Mouse (Mus musculus) liver, embryonic 15.5 days (tissue): Measurements from ENCODE around the gene Robo4. TPM values are rescaled to one million over a fixed set of nuclear protein-coding genes. Genes with fewer than 3 reads are reported as not detected.
A peak's percentile ranks its signal among the peaks of the same experiment; 100 is the strongest.

ENCODE experiments used
- ATAC-seq: fragments of 200-750 bp; cut with Nextera tagmentation; 2 replicates; pipeline ENCODE4 v1.8.0; 2017; ENCODE audit warnings: moderate number of reproducible peaks, mild to moderate bottlenecking, moderate library complexity; ENCODE audit not compliant: insufficient read depth
- H3K27ac ChIP-seq: fragments of 300-500 bp; sonication (generic); replicated peaks from 2 replicates; pipeline ENCODE4 v1.5.1; 2015; ENCODE audit warnings: mild to moderate bottlenecking, inconsistent platforms
- H3K27me3 ChIP-seq: fragments of 300-500 bp; sonication (generic); 2 replicates; pipeline ENCODE4 v1.6.1; 2015; ENCODE audit warnings: mild to moderate bottlenecking, inconsistent platforms
- H3K36me3 ChIP-seq: fragments of 300-500 bp; sonication (generic); replicated peaks from 2 replicates; pipeline ENCODE4 v1.6.1; 2015; ENCODE audit warnings: moderate library complexity, mild to moderate bottlenecking, inconsistent platforms
- H3K4me1 ChIP-seq: fragments of 300-500 bp; sonication (generic); replicated peaks from 2 replicates; pipeline ENCODE4 v1.6.1; 2015; ENCODE audit warnings: inconsistent platforms
- H3K4me2 ChIP-seq: fragments of 300-500 bp; sonication (generic); 2 replicates; pipeline ENCODE4 v1.6.1; 2015; ENCODE audit warnings: moderate library complexity, mild to moderate bottlenecking, inconsistent platforms
- H3K4me3 ChIP-seq: fragments of 300-500 bp; sonication (generic); replicated peaks from 2 replicates; pipeline ENCODE4 v1.5.1; 2015; ENCODE audit warnings: mild to moderate bottlenecking, inconsistent platforms
- H3K9ac ChIP-seq: fragments of 300-500 bp; sonication (generic); 2 replicates; pipeline ENCODE4 v1.6.1; 2015; ENCODE audit warnings: moderate library complexity, mild to moderate bottlenecking, inconsistent platforms
- H3K9me3 ChIP-seq: fragments of 300-500 bp; sonication (generic); replicated peaks from 2 replicates; pipeline ENCODE4 v1.6.1; 2016; ENCODE audit warnings: inconsistent platforms
- WGBS: fragments of 180-500 bp; shearing (Covaris S2); methylation state at CpG from one replicate; pipeline ENCODE4 v1.1.7; 2015; ENCODE audit warnings: mixed read lengths; ENCODE audit not compliant: insufficient replicate concordance; 5-methylcytosine and 5-hydroxymethylcytosine counted together
- polyA plus RNA-seq: library from polyadenylated mRNA; unstranded; fragments of >200 nt; fragmentation: Nextera tagmentation; extraction: Ambion mirVana; gene quantifications from 2 replicates; pipeline ENCODE4 v1.2.1, GENCODE M21; 2015

Robo4 gene
- 2.2 and 3.1 TPM in 2 replicates for polyA plus RNA-seq

GRCm38 (mm10) chr9:37401802-37402201 lies at the start of gene Robo4:
Gene Robo4 (plus strand): TSS chr9:37401897.
- Histone ChIP-seq H3K4me2 (no peak within 1 kb of the TSS), H3K4me1 (no peaks in the 10 kb centered on the region), H3K27ac (no peak within 1 kb of the TSS), H3K9ac (no peak within 1 kb of the TSS), H3K4me3 (peak within 1 kb of the TSS; percentile 14; the same call in 1 of the 2 replicates), H3K27me3 (no peaks in the 10 kb centered on the region), H3K9me3 (no peaks in the 10 kb centered on the region), H3K36me3 (no peaks in the 10 kb centered on the region)
- 13% methylated on average over 7 of the region's 7 CpGs for WGBS
- 0 out of 2 replicates have a peak, but pooled peaks have one; percentile 22 for ATAC-seq

- no peak for ATAC-seq
- no peak overlapping the region for H3K27ac ChIP-seq
- H3K4me1 ChIP-seq: no peaks in the 10 kb centered on the region
- no peak overlapping the region for H3K4me3 ChIP-seq
- WGBS: 13% methylated on average over 1 of the region's 1 CpGs
- no peak overlapping the region for H3K4me2 ChIP-seq
- H3K9ac ChIP-seq: no peak overlapping the region
- H3K36me3 ChIP-seq: no peaks in the 10 kb centered on the region
- H3K27me3 ChIP-seq: no peaks in the 10 kb centered on the region
- H3K9me3 ChIP-seq: no peaks in the 10 kb centered on the region
These were observed 47.2 kb upstream of the Robo4 start for GRCm38 (mm10) chr9:37354485-37354884.

- no peaks in the 10 kb centered on the region for H3K4me1 ChIP-seq
- no peaks in the 10 kb centered on the region for H3K27me3 ChIP-seq
- no peak overlapping the region for H3K27ac ChIP-seq
- ATAC-seq: no peak
- H3K9ac ChIP-seq: no peak overlapping the region
- H3K36me3 ChIP-seq: no peaks in the 10 kb centered on the region
- no peak overlapping the region for H3K4me2 ChIP-seq
- no peak overlapping the region for H3K4me3 ChIP-seq
- no peaks in the 10 kb centered on the region for H3K9me3 ChIP-seq
- 66% methylated on average over 7 of the region's 7 CpGs for WGBS
These were observed 42.9 kb upstream of the Robo4 start for GRCm38 (mm10) chr9:37358713-37359330.

GRCm38 (mm10) chr9:37359331-37360220 lies 42.1 kb upstream of the Robo4 start:
- Histone ChIP-seq H3K9me3 (no peaks in the 10 kb centered on the region), H3K4me1 (no peaks in the 10 kb centered on the region), H3K36me3 (no peaks in the 10 kb centered on the region), H3K4me3 (no peak overlapping the region), H3K27me3 (no peaks in the 10 kb centered on the region), H3K27ac (no peak overlapping the region), H3K9ac (no peak overlapping the region), H3K4me2 (no peak overlapping the region)
- 51% methylated on average over 6 of the region's 6 CpGs for WGBS
- no peak for ATAC-seq

- no peak for ATAC-seq
- no peak overlapping the region for H3K9ac ChIP-seq
These were observed 39.6 kb upstream of the Robo4 start for GRCm38 (mm10) chr9:37362084-37362483.

GRCm38 (mm10) chr9:37362881-37363280 lies 38.8 kb upstream of the Robo4 start:
- Histone ChIP-seq H3K9ac (no peak overlapping the region), H3K36me3 (no peaks in the 10 kb centered on the region), H3K4me1 (no peaks in the 10 kb centered on the region), H3K4me3 (no peak overlapping the region), H3K27me3 (no peaks in the 10 kb centered on the region), H3K9me3 (no peaks in the 10 kb centered on the region), H3K4me2 (no peak overlapping the region), H3K27ac (no peak overlapping the region)
- WGBS: 18% methylated on average over 1 of the region's 1 CpGs
- ATAC-seq: no peak

More at GRCm38 (mm10) chr9:37362084-37362483, 39.6 kb upstream of the Robo4 start:
- Histone ChIP-seq H3K4me3 (no peak overlapping the region), H3K27me3 (no peaks in the 10 kb centered on the region), H3K4me2 (no peak overlapping the region), H3K9me3 (no peaks in the 10 kb centered on the region), H3K27ac (no peak overlapping the region), H3K4me1 (no peaks in the 10 kb centered on the region), H3K36me3 (no peaks in the 10 kb centered on the region)

- H3K9ac ChIP-seq: no peak overlapping the region
- H3K4me2 ChIP-seq: no peak overlapping the region
- no peak for ATAC-seq
- H3K9me3 ChIP-seq: no peaks in the 10 kb centered on the region
- H3K4me1 ChIP-seq: no peaks in the 10 kb centered on the region
- H3K4me3 ChIP-seq: no peak overlapping the region
- no peaks in the 10 kb centered on the region for H3K27me3 ChIP-seq
- no peak overlapping the region for H3K27ac ChIP-seq
- WGBS: 45% methylated on average over 3 of the region's 3 CpGs
- no peaks in the 10 kb centered on the region for H3K36me3 ChIP-seq
These were observed 38.1 kb upstream of the Robo4 start for GRCm38 (mm10) chr9:37363551-37363950.

GRCm38 (mm10) chr9:37364392-37364791 lies 37.3 kb upstream of the Robo4 start:
- no peak overlapping the region for H3K9ac ChIP-seq
- no peaks in the 10 kb centered on the region for H3K9me3 ChIP-seq
- no peaks in the 10 kb centered on the region for H3K27me3 ChIP-seq
- H3K4me1 ChIP-seq: no peaks in the 10 kb centered on the region
- H3K4me2 ChIP-seq: no peak overlapping the region
- H3K27ac ChIP-seq: no peak overlapping the region
- WGBS: 58% methylated on average over 3 of the region's 3 CpGs
- H3K4me3 ChIP-seq: no peak overlapping the region
- ATAC-seq: no peak
- no peaks in the 10 kb centered on the region for H3K36me3 ChIP-seq

- Histone ChIP-seq H3K27ac (no peak overlapping the region), H3K27me3 (no peaks in the 10 kb centered on the region), H3K4me2 (no peak overlapping the region), H3K36me3 (no peaks in the 10 kb centered on the region), H3K4me1 (no peaks in the 10 kb centered on the region), H3K9ac (no peak overlapping the region), H3K9me3 (no peaks in the 10 kb centered on the region), H3K4me3 (no peak overlapping the region)
- ATAC-seq: no peak
- 50% methylated on average over 5 of the region's 5 CpGs for WGBS
These were observed 36.0 kb upstream of the Robo4 start for GRCm38 (mm10) chr9:37365706-37366105.

GRCm38 (mm10) chr9:37367301-37368080 lies 34.2 kb upstream of the Robo4 start, which contains the start of gene Hepacam:
Gene Hepacam (plus strand): TSS chr9:37367351.
- WGBS: 75% methylated on average over 17 of the region's 17 CpGs
- H3K9ac ChIP-seq: no peak within 1 kb of the TSS
- H3K4me3 ChIP-seq: no peak within 1 kb of the TSS
- H3K27ac ChIP-seq: no peak within 1 kb of the TSS
- no peaks in the 10 kb centered on the region for H3K4me1 ChIP-seq
- no peaks in the 10 kb centered on the region for H3K27me3 ChIP-seq
- no peaks in the 10 kb centered on the region for H3K36me3 ChIP-seq
- no peak for ATAC-seq
- H3K9me3 ChIP-seq: no peaks in the 10 kb centered on the region
- no peak within 1 kb of the TSS for H3K4me2 ChIP-seq
